Mouse (Mus musculus) brain, embryonic 14.5 days (tissue): Measurements from ENCODE around the gene 4833427G06Rik.

Source experiments
- CTCF ChIP-seq: fragments of 200-500 bp; IDR thresholded peaks from 2 replicates; pipeline ENCODE4 v1.5.1; 2012; ENCODE audit warnings: inconsistent platforms, mild to moderate bottlenecking, moderate library complexity, borderline replicate concordance; ENCODE audit not compliant: insufficient read depth, insufficient read length; ENCODE audit errors: extremely low read depth
- POLR2A ChIP-seq: fragments of 200-500 bp; IDR thresholded peaks from 2 replicates; pipeline ENCODE4 v1.6.1; 2012; ENCODE audit warnings: mild to moderate bottlenecking, inconsistent platforms, borderline replicate concordance; ENCODE audit not compliant: poor library complexity, insufficient read depth, insufficient read length, severe bottlenecking; ENCODE audit errors: extremely low read depth

- TF ChIP-seq CTCF (no peak), POLR2A (no peak)
Measured at GRCm38 (mm10) chr9:51147294-51147693, 45.4 kb upstream of the 4833427G06Rik start.
